Mouse (Mus musculus) lung, postnatal 25 days (tissue): Measurements from ENCODE around the gene Hspb1.
A peak's percentile ranks its signal among the peaks of the same experiment; 100 is the strongest.

ENCODE experiments used
- DNase-seq: peaks from one replicate; pipeline ENCODE4 v3.0.0; 2022; ENCODE audit warnings: low spot score

Hspb1 gene

DNA sequence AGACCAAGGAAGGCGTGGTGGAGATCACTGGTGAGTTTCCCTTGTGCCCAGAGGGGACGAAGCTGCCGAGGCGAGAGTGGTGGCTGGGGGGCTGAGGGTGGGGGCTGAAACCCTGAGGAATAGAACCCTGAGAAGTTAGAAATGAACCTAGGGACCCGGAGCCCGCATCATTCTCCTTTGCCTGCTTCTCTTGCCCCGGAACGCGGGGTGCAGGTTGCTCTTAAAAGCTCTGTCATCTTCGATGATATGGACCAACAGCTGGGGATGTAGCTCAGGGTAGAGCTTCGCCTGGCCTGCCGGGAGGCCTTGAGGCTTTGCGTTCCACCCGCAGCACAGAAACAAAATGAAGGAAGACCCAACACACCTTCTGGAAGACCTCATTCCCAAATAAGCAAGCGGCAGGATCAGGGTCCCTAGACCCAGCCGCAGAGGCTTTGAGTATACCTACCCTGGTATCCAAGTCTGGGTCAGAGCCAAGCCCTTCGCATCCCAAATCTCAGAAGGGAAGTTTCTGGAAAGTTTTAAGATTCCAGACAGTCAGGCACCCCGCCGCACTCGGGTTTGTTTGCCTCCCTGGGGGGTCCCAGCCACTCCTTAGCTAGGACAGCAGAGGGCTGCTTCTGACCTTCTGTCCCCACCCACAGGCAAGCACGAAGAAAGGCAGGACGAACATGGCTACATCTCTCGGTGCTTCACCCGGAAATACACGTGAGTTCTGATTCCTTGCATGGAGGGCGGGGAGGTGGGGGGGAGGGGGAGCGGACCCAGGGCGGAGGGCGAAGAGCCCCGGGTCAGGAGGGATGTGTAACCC lies 891 bp downstream of the Hspb1 start:
- no peak for DNase-seq

- no peak for DNase-seq
Observed at GRCm38 (mm10) chr5:135890323-135890722, 2.6 kb downstream of the Hspb1 start.

DNA sequence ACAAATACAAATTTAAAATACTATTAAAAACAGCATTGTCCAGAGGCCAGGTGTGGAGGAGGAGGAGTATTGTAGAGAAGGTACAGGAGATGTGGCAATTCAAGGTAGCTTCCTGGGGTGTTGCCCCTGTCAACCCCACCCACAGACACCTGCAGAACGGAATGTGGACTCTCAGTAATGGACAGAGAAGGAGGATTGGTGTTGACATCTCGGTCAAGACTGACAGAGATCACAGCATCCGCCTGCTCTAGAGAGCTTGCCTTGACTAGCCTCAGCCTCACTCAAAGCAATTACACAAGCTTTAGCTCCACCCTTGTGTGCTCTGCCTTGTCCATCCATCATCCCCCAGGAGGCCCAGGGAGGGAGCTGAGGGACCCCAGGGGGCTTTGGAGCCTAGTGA lies 3.2 kb downstream of the Hspb1 start:
- DNase-seq = no peak

DNA sequence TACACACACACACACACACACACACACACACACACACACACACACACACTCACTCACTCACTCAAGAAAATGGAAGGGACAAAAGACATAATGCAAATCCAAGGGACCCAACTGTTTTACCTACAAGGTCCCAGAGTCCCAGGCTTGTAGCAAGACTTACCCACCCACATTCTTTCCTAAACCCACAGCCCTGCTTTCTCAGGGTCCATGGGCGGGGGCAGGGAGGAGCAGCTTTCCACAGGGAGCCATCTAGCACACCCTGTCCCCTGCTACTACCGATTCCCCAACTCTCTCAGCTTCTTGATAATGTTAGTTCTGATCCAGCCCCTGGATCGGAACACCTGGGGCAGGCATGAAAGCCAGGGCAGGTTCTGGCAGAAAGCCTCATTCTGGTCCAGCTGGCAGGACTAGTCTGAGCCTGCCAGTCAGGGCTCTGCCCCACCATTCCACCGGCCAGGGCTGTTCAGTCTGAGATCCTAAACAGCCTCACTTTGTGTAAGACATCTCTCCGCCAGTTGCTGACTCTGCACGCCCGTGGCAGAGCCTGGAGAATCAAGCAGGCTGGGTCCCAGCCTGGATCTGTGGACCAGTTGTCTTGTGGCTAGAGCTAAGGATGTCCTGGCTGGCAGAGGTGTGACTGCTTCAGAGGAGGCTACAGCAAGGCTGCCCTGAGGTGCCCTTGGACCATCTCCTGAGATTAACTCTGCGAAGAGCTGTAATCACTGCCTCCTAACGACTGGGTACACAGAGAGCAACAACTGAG lies 5.1 kb downstream of the Hspb1 start:
- DNase-seq = no peak

DNA sequence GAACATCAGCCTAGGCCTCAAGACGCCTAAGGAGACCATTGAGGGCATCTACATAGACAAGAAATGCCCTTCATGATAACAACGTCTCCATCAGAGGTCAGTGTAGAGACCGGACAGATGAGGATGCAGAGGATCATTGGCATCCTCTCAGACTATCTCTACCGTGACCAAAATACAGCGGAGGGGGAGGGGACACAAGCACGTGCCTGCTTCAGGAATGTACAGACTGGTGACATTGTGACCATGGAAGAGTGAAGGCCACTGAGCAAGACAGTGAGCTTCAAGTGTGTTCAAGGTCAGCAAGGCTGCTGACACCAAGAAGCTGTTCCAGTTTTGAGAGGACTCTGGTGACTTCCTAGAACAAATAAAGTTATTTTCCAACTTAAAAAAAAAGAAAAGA lies 7.2 kb downstream of the Hspb1 start:
- no peak for DNase-seq

DNA sequence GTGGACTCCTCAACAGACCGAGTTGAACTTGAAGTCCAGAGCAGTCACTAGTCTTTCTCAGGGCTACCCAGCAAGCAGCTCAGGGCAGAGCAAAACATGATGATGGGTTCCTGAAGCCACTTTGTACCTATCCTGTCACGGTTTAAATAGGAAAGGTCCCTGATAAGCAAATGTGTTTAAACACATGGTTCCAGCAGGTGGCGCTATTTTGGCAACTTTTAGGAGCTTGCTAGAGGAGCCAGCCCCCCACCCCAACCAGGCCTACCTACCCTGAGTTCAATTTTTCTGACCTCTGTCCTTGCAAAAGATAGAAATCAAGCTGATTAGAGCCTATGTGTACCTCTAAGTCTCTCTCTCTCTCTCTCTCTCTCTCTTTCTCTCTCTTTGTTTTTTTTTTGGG lies 10.3 kb downstream of the Hspb1 start:
- no peak for DNase-seq

DNA sequence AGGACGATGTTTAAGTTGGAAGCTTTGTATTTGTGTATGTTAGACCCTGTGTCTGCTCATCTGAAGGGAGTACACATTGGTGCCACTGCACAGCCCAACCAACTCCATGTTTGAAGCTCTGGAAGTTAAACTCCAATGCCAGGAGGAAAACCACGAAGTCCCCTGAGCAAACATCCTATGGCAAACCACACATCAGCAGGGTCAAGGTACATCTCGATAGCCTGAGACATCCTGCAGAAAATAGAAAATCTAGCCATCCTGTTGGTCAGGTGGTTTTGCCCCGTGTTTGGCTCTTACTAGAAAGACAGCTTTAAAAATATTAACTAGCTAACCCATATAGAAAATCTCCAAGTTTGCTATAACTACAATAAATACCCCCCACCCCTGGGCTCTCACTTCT lies 11.3 kb downstream of the Hspb1 start:
- DNase-seq = no peak

DNA sequence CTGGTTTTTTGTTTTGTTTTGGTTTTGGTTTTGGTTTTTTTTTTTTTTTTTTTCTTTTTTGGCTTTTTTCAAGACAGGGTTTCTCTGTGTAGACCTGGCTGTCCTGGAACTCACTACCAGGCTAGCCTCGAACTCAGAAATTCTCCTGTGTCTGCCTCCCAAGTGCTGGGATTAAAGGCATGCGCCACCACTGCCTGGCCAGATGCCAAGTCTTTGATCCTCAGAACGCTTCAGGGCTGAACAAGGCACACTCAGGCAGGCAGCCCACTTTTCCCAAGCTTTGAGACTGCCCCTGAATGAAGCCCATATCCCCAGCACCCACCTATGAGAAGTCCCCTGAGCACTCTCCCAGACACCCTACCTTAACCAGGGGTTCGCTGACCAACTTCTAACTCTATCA lies 12.1 kb downstream of the Hspb1 start:
- no peak for DNase-seq

DNA sequence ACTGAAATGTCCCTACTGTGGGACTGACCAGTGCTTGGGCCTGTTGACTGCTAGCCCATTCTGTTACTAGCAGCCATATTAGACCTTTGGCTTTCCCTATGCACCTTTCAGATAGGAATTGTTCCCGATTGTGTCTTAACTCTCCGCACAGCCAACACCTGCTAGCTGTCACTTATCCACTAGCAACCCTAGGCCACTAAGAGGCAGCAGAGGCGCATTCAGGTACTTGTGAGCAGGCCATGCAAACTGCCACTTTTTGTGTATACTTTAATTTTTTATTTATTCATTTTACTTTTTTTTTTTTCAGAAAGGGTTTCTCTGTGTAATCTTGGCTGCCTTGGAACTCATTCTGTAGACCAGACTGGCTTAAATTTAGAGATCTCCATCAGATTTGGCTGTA lies 13.0 kb downstream of the Hspb1 start:
- DNase-seq = no peak

DNA sequence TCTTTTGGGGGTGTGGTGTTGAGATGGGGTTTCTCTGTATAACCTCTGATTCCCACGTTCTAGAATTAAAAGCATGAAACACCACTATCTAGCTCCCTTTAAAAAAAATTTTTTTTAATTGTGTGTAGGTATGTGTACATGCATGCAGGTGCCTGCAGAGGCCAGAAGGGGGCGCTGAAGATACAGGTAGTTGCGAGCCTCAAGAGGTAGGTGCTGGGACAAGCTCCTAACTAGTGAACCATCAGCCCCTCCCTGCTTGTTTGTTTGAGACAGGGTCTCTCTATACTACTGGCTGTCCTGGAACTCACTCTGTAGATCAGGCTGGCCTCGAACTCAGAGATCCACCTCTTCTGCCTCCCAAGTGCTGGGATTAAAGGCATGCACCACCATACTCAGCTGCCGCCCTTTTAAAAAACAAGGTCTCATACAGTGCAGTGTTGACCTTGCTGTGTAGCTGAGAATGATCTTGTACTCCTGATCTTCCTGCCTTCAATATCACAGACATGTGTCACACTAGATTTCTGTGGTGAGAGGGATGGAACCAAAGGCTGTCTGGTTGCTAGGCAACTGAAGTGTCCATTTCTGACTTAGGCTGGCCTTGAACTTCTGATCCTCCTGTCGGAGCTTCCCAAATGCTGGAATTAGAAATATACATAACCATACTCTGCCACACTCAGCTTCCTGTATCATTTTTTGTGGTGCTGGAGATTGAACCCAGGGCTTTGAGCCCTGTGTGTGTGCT lies 13.8 kb downstream of the Hspb1 start:
- no peak for DNase-seq

DNA sequence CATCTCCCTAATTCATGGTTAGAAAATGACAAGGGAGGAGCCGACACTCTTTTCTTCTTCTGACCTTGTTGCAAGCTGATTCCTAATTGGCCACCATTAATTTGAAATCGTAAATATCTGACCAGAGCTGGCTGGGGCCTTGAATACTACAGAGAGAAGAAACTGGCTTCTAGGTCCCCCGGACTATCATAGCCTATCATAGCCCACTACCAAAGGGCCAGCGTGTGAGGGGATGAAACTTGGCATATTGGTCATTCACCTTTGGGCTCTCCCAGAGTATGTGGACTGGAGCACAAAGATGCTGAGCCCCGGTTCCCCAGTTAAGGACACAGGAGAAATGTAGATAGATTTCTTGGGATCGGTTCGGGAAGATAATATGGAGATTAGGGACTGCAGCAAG lies 15.3 kb downstream of the Hspb1 start:
- DNase-seq = no peak

GRCm38 (mm10) chr5:135903551-135904151 lies 15.9 kb downstream of the Hspb1 start:
- DNase-seq = peak; percentile 91

DNA sequence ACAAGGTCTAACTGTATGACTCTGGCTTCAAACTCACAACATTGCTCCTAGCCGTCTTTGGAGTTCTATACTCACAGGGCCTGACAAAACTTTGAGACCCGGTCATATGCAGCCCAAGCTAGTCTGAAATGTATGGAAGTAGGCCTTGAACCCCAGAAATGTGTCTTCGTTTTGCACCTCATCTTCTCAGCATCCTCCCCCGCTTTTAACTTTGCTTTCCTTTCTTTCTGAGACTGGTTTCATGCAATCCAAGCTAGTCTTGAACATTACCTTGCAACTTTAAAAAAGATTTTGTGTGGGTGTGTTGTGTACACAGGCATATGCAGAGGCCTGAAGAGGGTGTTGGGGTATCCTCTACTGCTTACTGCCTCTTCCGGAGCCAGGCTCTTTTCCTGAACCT lies 16.5 kb downstream of the Hspb1 start:
- DNase-seq = no peak

- no peak for DNase-seq
Observed at GRCm38 (mm10) chr5:135905320-135906225, 17.9 kb downstream of the Hspb1 start.

- peak; percentile 49 for DNase-seq
Observed at GRCm38 (mm10) chr5:135906846-135907245, 19.1 kb downstream of the Hspb1 start.

GRCm38 (mm10) chr5:135907256-135907655 lies 19.5 kb downstream of the Hspb1 start:
- DNase-seq = peak; percentile 59

DNA sequence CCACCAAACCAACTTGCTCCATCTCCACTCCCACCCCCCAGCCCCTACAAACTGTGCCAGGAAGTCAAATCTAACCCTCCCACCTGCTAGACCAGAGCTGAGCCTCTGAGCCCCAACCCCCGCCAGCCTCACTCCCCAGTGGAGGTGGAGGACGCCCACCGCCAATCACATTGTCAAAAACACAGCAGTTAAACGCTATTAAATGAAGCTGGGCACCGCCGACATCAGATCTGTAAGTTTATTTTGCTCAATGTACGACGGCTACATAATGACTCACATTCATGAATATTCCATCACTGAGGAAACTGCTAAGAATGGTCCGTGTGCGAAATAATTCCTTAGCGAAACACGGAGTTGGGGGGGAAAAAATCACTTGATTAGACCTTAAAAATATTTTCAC lies 20.5 kb downstream of the Hspb1 start:
- DNase-seq = no peak

DNA sequence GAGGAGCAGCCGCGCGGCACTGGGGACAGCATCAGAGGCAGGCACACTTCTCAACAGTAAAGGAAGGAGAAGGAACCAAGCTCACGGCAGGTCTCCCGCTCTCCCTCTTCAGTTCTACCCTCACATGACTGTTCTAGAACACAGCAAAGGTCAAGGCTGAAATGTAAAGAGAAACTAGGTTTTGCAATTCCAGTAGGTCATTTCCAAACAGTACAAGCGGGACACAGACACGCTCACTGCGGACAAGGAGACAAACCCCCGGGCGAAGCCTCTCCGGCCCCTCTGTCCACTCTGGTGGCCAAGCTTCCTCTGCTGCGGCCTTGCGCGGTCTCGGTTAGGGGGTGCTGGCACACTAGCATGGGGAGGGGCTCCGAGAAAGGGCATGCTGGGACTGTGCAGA lies 21.3 kb downstream of the Hspb1 start:
- DNase-seq = peak; percentile 51

GRCm38 (mm10) chr5:135909646-135910045 lies 21.9 kb downstream of the Hspb1 start:
- no peak for DNase-seq

- no peak for DNase-seq
Observed at GRCm38 (mm10) chr5:135910813-135911212, 23.1 kb downstream of the Hspb1 start.

GRCm38 (mm10) chr5:135911633-135912220 lies 24.0 kb downstream of the Hspb1 start:
- DNase-seq = no peak
